Mouse (Mus musculus): ENCODE measurements around the gene Foxc2. TPM values are rescaled to one million over a fixed set of nuclear protein-coding genes. Genes with fewer than 3 reads are reported as not detected.

Gene Foxc2
- total and polyA plus RNA-seq, 3 experiments: 0.02 TPM; not detected in 2

GRCm38 (mm10) chr8:121119635-121120455, 3.9 kb downstream of the Foxc2 start:
- Histone ChIP-seq H3K4me3 (ENCODE audit: low read depth, low read length) (no peak overlapping the region), H3K36me3 (replicated peaks) (no peaks in the 10 kb centered on the region), H3K4me1 (ENCODE audit: insufficient read depth, low read depth, low read length) (no peaks in the 10 kb centered on the region), H3K27me3 (ENCODE audit: insufficient read depth, low read length) (no peaks in the 10 kb centered on the region), H3K9me3 (replicated peaks) (peaks cover 74% of the 10 kb centered on the region)
- TF ChIP-seq CTCF (IDR thresholded peaks at IDR 0.05; ENCODE audit: low read depth, low read length) (no peak), TAL1 (conservative IDR thresholded peaks at IDR 0.05; ENCODE audit: low read depth, low read length) (no peak), GATA1 (IDR thresholded peaks at IDR 0.05; ENCODE audit: borderline replicate concordance, low read length) (no peak), POLR2AphosphoS5 (IDR thresholded peaks at IDR 0.05; ENCODE audit: insufficient replicate concordance, low read depth, low read length) (no peak), GATA2 (IDR thresholded peaks at IDR 0.05; ENCODE audit: borderline replicate concordance, low read depth, low read length) (no peak)
- DNase-seq (ENCODE audit: low spot score): no peak
- no peak for ATAC-seq (ENCODE audit: extremely low read depth, insufficient number of reproducible peaks, low FRiP score, poor library complexity, severe bottlenecking)

GRCm38 (mm10) chr8:121120456-121121419, 4.8 kb downstream of the Foxc2 start:
- no peaks in the 10 kb centered on the region for H3K4me1 ChIP-seq (ENCODE audit: insufficient read depth, low read depth, low read length)
- no peak for DNase-seq (ENCODE audit: low spot score)
- ATAC-seq (ENCODE audit: extremely low read depth, insufficient number of reproducible peaks, low FRiP score, poor library complexity, severe bottlenecking): no peak

DNA sequence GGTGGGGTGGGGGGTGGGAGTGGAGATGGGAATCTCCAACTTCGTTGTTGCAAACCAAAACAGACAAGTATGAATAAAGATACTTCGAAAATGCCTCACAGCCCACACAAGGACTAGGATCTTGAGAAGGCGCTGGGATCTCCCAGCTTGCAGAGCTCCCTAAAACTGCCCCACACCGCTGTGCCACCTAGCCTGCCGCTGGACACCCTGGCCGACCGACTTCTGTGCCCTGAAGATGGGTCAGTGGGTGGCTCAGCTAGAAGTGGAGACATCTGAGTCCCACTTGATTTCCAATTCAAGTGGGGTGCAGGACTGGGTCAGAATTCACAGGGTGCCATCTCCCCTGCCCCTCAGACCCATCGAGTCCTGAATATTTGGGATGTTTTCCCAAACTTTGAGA, 5.7 kb downstream of the Foxc2 start:
- ATAC-seq (ENCODE audit: extremely low read depth, insufficient number of reproducible peaks, low FRiP score, poor library complexity, severe bottlenecking): no peak
- no peak overlapping the region for H3K4me3 ChIP-seq (ENCODE audit: low read depth, low read length)
- no peak for TF ChIP-seq POLR2AphosphoS5 (IDR thresholded peaks at IDR 0.05; ENCODE audit: insufficient replicate concordance, low read depth, low read length)
- TF ChIP-seq CTCF (IDR thresholded peaks at IDR 0.05; ENCODE audit: low read depth, low read length): no peak
- no peak for TF ChIP-seq GATA1 (IDR thresholded peaks at IDR 0.05; ENCODE audit: borderline replicate concordance, low read length)
- TF ChIP-seq TAL1 (conservative IDR thresholded peaks at IDR 0.05; ENCODE audit: low read depth, low read length): no peak
- TF ChIP-seq GATA2 (IDR thresholded peaks at IDR 0.05; ENCODE audit: borderline replicate concordance, low read depth, low read length): no peak

More at GRCm38 (mm10) chr8:121120456-121121419, 4.8 kb downstream of the Foxc2 start:
- Histone ChIP-seq H3K36me3 (replicated peaks) (no peaks in the 10 kb centered on the region), H3K27me3 (ENCODE audit: insufficient read depth, low read length) (no peaks in the 10 kb centered on the region), H3K4me3 (ENCODE audit: low read depth, low read length) (no peak overlapping the region), H3K9me3 (replicated peaks) (peaks cover 76% of the 10 kb centered on the region)
- TF ChIP-seq GATA2 (IDR thresholded peaks at IDR 0.05; ENCODE audit: borderline replicate concordance, low read depth, low read length) (no peak), POLR2AphosphoS5 (IDR thresholded peaks at IDR 0.05; ENCODE audit: insufficient replicate concordance, low read depth, low read length) (no peak), TAL1 (conservative IDR thresholded peaks at IDR 0.05; ENCODE audit: low read depth, low read length) (no peak), GATA1 (IDR thresholded peaks at IDR 0.05; ENCODE audit: borderline replicate concordance, low read length) (no peak), CTCF (IDR thresholded peaks at IDR 0.05; ENCODE audit: low read depth, low read length) (no peak)

DNA sequence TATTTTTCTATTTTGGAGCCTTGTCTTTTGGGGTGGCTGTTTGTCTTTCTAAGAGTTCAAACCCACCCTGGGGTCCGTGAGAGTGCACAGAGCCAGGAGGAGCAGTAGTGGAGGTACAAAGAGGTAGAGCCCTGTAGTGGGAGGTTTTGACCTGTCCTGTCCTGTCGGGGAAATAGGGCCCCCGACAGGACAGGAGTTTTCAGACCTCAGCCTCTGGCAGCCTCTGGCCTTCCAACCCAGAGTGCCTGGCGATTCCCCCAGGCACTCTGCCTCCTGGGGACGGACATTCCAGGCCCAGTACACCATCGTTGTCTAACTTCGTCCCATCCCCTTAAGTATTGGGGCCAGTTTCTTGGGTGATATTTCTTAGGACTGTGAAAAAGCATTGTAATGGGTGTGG, 6.4 kb downstream of the Foxc2 start:
- TF ChIP-seq POLR2AphosphoS5 (IDR thresholded peaks at IDR 0.05; ENCODE audit: insufficient replicate concordance, low read depth, low read length) (no peak), TAL1 (conservative IDR thresholded peaks at IDR 0.05; ENCODE audit: low read depth, low read length) (no peak)
- Histone ChIP-seq H3K9me3 (replicated peaks) (peaks cover 77% of the 10 kb centered on the region), H3K4me1 (ENCODE audit: insufficient read depth, low read depth, low read length) (no peaks in the 10 kb centered on the region), H3K36me3 (replicated peaks) (no peaks in the 10 kb centered on the region), H3K27me3 (ENCODE audit: insufficient read depth, low read length) (no peaks in the 10 kb centered on the region), H3K4me3 (ENCODE audit: low read depth, low read length) (no peak overlapping the region)
- ATAC-seq (ENCODE audit: extremely low read depth, insufficient number of reproducible peaks, low FRiP score, poor library complexity, severe bottlenecking): no peak
- no peak for DNase-seq (ENCODE audit: low spot score)

More for the DNA sequence above, 5.7 kb downstream of the Foxc2 start:
- no peaks in the 10 kb centered on the region for H3K4me1 ChIP-seq (ENCODE audit: insufficient read depth, low read depth, low read length)
- no peaks in the 10 kb centered on the region for H3K36me3 ChIP-seq (replicated peaks)
- no peaks in the 10 kb centered on the region for H3K27me3 ChIP-seq (ENCODE audit: insufficient read depth, low read length)
- no peak for DNase-seq (ENCODE audit: low spot score)
- peaks cover 77% of the 10 kb centered on the region for H3K9me3 ChIP-seq (replicated peaks)

DNA sequence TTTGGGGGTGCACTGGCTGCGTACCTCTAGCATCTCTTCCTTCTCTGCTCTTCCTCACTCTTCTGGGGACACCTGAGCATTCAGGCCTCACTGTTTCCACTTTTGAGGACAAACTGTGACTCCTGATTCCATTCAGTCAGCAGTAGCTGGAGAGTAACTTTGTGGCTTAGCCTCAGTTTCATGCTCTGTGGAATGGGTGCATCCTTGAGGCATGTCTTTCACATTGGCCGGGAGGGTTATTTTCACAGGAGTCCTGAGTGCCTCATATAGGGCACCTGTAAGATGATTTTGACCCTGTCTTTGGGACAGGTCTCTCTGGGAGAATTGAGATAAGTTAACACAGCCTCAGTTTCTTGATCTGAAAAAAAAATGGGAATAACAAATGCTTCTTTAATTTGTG, 7.1 kb downstream of the Foxc2 start:
- TF ChIP-seq GATA2 (IDR thresholded peaks at IDR 0.05; ENCODE audit: borderline replicate concordance, low read depth, low read length) (no peak), CTCF (IDR thresholded peaks at IDR 0.05; ENCODE audit: low read depth, low read length) (no peak), TAL1 (conservative IDR thresholded peaks at IDR 0.05; ENCODE audit: low read depth, low read length) (no peak), GATA1 (IDR thresholded peaks at IDR 0.05; ENCODE audit: borderline replicate concordance, low read length) (no peak), POLR2AphosphoS5 (IDR thresholded peaks at IDR 0.05; ENCODE audit: insufficient replicate concordance, low read depth, low read length) (no peak)
- no peaks in the 10 kb centered on the region for H3K36me3 ChIP-seq (replicated peaks)
- H3K4me1 ChIP-seq (ENCODE audit: insufficient read depth, low read depth, low read length): no peaks in the 10 kb centered on the region
- H3K27me3 ChIP-seq (ENCODE audit: insufficient read depth, low read length): no peaks in the 10 kb centered on the region
- peaks cover 74% of the 10 kb centered on the region for H3K9me3 ChIP-seq (replicated peaks)
- ATAC-seq (ENCODE audit: extremely low read depth, insufficient number of reproducible peaks, low FRiP score, poor library complexity, severe bottlenecking) (no peak), DNase-seq (ENCODE audit: low spot score) (no peak)
- no peak overlapping the region for H3K4me3 ChIP-seq (ENCODE audit: low read depth, low read length)
